Mouse (Mus musculus): ENCODE measurements around the gene Bsn. TPM values are rescaled to one million over a fixed set of nuclear protein-coding genes. Genes with fewer than 3 reads are reported as not detected.
"Not testable (repeated sequence)": the region's sequence is repeated elsewhere in the genome, so short reads cannot be mapped to it uniquely, and the experiment has no call there.

Gene Bsn
- polyA plus RNA-seq, 1 experiment from 2014 or later = 2.7 TPM

DNA sequence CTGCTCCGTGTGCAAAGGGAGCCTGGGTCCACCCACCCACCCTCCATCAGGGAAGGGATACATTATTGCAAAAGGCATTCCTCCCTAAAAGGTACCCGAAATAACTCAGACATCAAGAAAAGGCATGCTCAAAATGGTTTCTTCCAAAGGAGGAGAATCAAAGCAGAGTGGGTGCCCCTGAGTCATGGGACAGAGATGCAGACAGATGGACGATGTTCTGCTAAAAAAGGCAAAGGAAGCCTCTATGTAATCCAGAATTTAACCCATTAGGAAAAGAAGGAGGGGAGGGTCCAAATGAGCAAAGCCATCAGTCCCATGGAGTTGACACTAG lies 15.4 kb upstream of the Bsn start:
- 86% methylated on average over 3 of the region's 3 CpGs for WGBS
- H3K27ac ChIP-seq (ENCODE audit: low read length) = no peak overlapping the region
- H3K4me1 ChIP-seq (ENCODE audit: control insufficient read depth, insufficient read depth, low read length) = no peaks in the 10 kb centered on the region
- no peak overlapping the region for H3K4me2 ChIP-seq (replicated peaks; ENCODE audit: low read depth, low read length)
- no peak for ATAC-seq (ENCODE audit: insufficient number of reproducible peaks, insufficient read depth, low FRiP score, low read depth)
- H3K27me3 ChIP-seq (ENCODE audit: control insufficient read depth, insufficient read depth, low read length) = no peaks in the 10 kb centered on the region
- no peak overlapping the region for H3K4me3 ChIP-seq (ENCODE audit: low read depth, low read length)
- peaks cover 24% of the 10 kb centered on the region for H3K36me3 ChIP-seq (ENCODE audit: control insufficient read depth, insufficient read depth, low read length)
- no peak overlapping the region for H3K9ac ChIP-seq (replicated peaks; ENCODE audit: low read depth, low read length)
- no peaks in the 10 kb centered on the region for H3K9me3 ChIP-seq (ENCODE audit: control insufficient read depth, low read depth, low read length)

DNA sequence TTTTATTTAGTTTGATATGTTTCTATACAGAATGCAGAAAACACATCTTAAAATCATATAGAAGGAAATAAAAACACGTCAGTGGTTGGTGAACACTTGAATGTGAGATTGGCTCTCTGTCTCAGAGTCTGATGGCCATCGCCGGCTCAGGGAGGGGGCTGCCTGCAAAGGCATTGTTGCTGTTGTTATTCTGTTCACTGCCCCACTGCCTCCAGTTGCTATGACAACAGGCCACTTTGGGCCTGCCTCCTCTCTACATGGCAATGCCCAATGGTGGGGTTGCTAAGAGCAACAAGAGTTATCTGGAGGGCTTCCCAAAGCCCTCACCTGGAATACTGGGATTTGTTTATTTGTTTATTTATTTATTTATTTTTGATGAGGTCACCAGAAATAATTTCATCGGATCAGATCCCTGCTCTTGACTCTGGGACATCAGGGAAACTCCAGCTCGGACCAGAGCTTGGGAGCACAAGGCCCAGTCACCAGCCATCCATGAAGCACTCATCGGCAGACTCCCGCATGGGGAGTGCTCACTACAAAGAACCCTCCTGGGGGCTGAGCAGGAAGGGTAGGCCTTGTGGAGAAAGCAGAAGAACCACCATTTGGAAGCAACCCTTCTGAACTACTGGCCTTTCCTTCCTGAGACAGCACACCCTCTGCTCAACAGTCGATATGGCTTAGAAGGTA lies 14.8 kb upstream of the Bsn start:
- no peak overlapping the region for H3K4me3 ChIP-seq (ENCODE audit: low read depth, low read length)
- H3K9me3 ChIP-seq (ENCODE audit: control insufficient read depth, low read depth, low read length) = no peaks in the 10 kb centered on the region
- H3K9ac ChIP-seq (replicated peaks; ENCODE audit: low read depth, low read length) = no peak overlapping the region
- H3K27me3 ChIP-seq (ENCODE audit: control insufficient read depth, insufficient read depth, low read length) = no peaks in the 10 kb centered on the region
- no peak overlapping the region for H3K4me2 ChIP-seq (replicated peaks; ENCODE audit: low read depth, low read length)
- WGBS = 80% methylated on average over 8 of the region's 8 CpGs
- H3K27ac ChIP-seq (ENCODE audit: low read length) = no peak overlapping the region
- no peaks in the 10 kb centered on the region for H3K4me1 ChIP-seq (ENCODE audit: control insufficient read depth, insufficient read depth, low read length)
- no peak for ATAC-seq (ENCODE audit: insufficient number of reproducible peaks, insufficient read depth, low FRiP score, low read depth)
- peaks cover 24% of the 10 kb centered on the region for H3K36me3 ChIP-seq (ENCODE audit: control insufficient read depth, insufficient read depth, low read length)

DNA sequence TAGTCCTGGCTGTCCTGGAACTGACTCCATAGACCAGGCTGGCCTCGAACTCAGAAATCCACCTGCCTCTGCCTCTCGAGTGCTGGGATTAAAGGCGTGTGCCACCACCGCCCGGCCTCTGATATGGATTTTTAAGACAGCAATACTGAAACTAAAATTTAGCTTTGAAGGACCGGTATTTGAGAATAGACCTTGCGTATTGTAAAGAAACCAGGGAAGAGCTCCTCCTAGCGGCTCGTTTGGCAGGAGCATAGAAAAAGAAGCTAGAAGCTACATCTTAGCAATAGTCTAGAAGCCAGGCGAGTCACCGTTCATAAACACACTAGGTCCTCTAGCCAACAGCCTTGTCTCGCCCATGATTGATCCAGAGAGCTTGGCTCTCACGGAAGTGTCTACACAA lies 12.8 kb upstream of the Bsn start:
- no peak overlapping the region for H3K4me2 ChIP-seq (replicated peaks; ENCODE audit: low read depth, low read length)
- H3K36me3 ChIP-seq (ENCODE audit: control insufficient read depth, insufficient read depth, low read length) = peaks cover 10% of the 10 kb centered on the region
- WGBS = 34% methylated on average over 13 of the region's 13 CpGs

DNA sequence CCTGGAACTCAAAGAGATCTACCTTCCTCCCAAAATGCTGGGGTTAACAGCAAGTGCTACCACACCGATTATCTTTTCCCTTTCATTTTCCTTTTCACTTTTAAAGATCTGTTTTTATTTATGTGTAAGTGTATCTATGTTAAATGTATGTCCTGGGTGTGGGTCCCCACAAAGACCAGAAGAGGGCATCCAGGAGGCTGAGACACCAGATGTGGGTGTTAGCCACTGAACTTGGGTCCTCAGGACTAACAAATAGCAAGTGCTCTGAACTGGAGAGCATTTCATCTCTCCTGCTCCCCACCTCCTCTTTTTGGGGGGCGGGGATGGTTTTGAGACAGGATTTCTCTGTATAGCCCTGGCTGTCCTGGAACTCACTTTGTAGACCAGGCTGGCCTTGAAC lies 12.0 kb upstream of the Bsn start:
- WGBS = 89% methylated on average over 2 of the region's 2 CpGs
- Histone ChIP-seq H3K27me3 (ENCODE audit: control insufficient read depth, insufficient read depth, low read length) (no peaks in the 10 kb centered on the region), H3K36me3 (ENCODE audit: control insufficient read depth, insufficient read depth, low read length) (peaks cover 2% of the 10 kb centered on the region), H3K27ac (ENCODE audit: low read length) (no peak overlapping the region), H3K9me3 (ENCODE audit: control insufficient read depth, low read depth, low read length) (no peaks in the 10 kb centered on the region), H3K9ac (replicated peaks; ENCODE audit: low read depth, low read length) (no peak overlapping the region), H3K4me3 (ENCODE audit: low read depth, low read length) (no peak overlapping the region), H3K4me2 (replicated peaks; ENCODE audit: low read depth, low read length) (no peak overlapping the region), H3K4me1 (ENCODE audit: control insufficient read depth, insufficient read depth, low read length) (0 out of 2 replicates have a peak, but pooled peaks cover 4% of the 10 kb centered on the region)
- no peak for ATAC-seq (ENCODE audit: insufficient number of reproducible peaks, insufficient read depth, low FRiP score, low read depth)

More for the DNA sequence above, 12.8 kb upstream of the Bsn start:
- no peak for ATAC-seq (ENCODE audit: insufficient number of reproducible peaks, insufficient read depth, low FRiP score, low read depth)
- no peaks in the 10 kb centered on the region for H3K27me3 ChIP-seq (ENCODE audit: control insufficient read depth, insufficient read depth, low read length)
- H3K9ac ChIP-seq (replicated peaks; ENCODE audit: low read depth, low read length) = no peak overlapping the region
- no peak overlapping the region for H3K27ac ChIP-seq (ENCODE audit: low read length)
- H3K4me3 ChIP-seq (ENCODE audit: low read depth, low read length) = no peak overlapping the region
- no peaks in the 10 kb centered on the region for H3K9me3 ChIP-seq (ENCODE audit: control insufficient read depth, low read depth, low read length)
- H3K4me1 ChIP-seq (ENCODE audit: control insufficient read depth, insufficient read depth, low read length) = no peaks in the 10 kb centered on the region

GRCm38 (mm10) chr9:108201160-108201559 lies 11.0 kb upstream of the Bsn start:
- Histone ChIP-seq H3K9me3 (ENCODE audit: control insufficient read depth, low read depth, low read length) (no peaks in the 10 kb centered on the region), H3K4me1 (ENCODE audit: control insufficient read depth, insufficient read depth, low read length) (0 out of 2 replicates have a peak, but pooled peaks cover 6% of the 10 kb centered on the region), H3K9ac (replicated peaks; ENCODE audit: low read depth, low read length) (no peak overlapping the region), H3K4me3 (ENCODE audit: low read depth, low read length) (0 out of 2 replicates have a peak overlapping the region, but pooled peaks have one; percentile 6), H3K36me3 (ENCODE audit: control insufficient read depth, insufficient read depth, low read length) (no peaks in the 10 kb centered on the region), H3K27me3 (ENCODE audit: control insufficient read depth, insufficient read depth, low read length) (no peaks in the 10 kb centered on the region), H3K4me2 (replicated peaks; ENCODE audit: low read depth, low read length) (peak overlapping the region; percentile 40), H3K27ac (ENCODE audit: low read length) (no peak overlapping the region)
- under 1% methylated on average over 13 of the region's 13 CpGs for whole genome bisulfite sequencing
- ATAC-seq (ENCODE audit: insufficient number of reproducible peaks, insufficient read depth, low FRiP score, low read depth) = peak; percentile 98

GRCm38 (mm10) chr9:108198621-108199020 lies 8.4 kb upstream of the Bsn start:
- Histone ChIP-seq H3K27me3 (ENCODE audit: control insufficient read depth, insufficient read depth, low read length) (no peaks in the 10 kb centered on the region), H3K9me3 (ENCODE audit: control insufficient read depth, low read depth, low read length) (no peaks in the 10 kb centered on the region), H3K4me1 (ENCODE audit: control insufficient read depth, insufficient read depth, low read length) (0 out of 2 replicates have a peak, but pooled peaks cover 6% of the 10 kb centered on the region), H3K4me3 (ENCODE audit: low read depth, low read length) (no peak overlapping the region), H3K4me2 (replicated peaks; ENCODE audit: low read depth, low read length) (no peak overlapping the region), H3K36me3 (ENCODE audit: control insufficient read depth, insufficient read depth, low read length) (no peaks in the 10 kb centered on the region), H3K9ac (replicated peaks; ENCODE audit: low read depth, low read length) (no peak overlapping the region), H3K27ac (ENCODE audit: low read length) (no peak overlapping the region)
- no peak for ATAC-seq (ENCODE audit: insufficient number of reproducible peaks, insufficient read depth, low FRiP score, low read depth)
- WGBS = 55% methylated on average over 4 of the region's 4 CpGs

DNA sequence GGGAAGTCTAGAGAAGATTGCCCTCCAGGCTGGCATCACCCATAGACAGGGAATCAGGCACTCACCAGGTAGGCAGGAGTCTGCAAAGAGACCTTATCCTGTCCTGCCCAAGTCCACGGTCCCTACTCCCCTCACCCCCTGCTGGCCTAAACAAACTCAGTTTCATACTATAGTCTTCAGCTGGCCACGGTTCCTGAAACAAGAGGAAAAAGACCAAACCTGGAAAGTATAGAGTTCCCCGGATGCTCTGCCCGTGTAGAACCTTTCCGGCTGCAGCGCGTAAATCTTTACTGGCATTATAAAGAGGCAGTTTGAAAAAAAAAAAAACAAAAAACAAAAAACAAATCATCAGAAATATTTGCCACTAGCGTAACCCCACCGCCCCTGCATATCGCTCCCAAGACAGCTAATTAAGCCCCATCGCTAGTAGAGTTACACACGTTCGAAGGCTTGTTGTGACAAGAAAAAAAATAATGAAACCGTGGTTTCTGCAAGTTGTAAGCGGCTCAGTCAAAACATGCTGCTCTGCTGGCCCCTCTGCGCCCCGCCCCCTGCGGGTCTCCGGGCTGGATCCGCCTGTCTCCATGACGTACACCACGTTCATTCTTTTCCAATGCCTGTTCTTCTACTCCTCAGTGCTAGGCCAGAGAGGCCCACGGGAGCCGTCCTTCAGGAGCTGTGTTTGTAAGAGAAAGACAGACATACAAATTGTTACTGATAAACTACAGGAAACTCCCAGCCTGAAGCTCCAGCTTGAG lies 6.9 kb upstream of the Bsn start:
- Histone ChIP-seq H3K9ac (replicated peaks; ENCODE audit: low read depth, low read length) (no peak overlapping the region), H3K27ac (ENCODE audit: low read length) (no peak overlapping the region), H3K4me2 (replicated peaks; ENCODE audit: low read depth, low read length) (peak overlapping the region; percentile 32), H3K4me1 (ENCODE audit: control insufficient read depth, insufficient read depth, low read length) (0 out of 2 replicates have a peak, but pooled peaks cover 6% of the 10 kb centered on the region), H3K36me3 (ENCODE audit: control insufficient read depth, insufficient read depth, low read length) (no peaks in the 10 kb centered on the region), H3K27me3 (ENCODE audit: control insufficient read depth, insufficient read depth, low read length) (no peaks in the 10 kb centered on the region), H3K9me3 (ENCODE audit: control insufficient read depth, low read depth, low read length) (no peaks in the 10 kb centered on the region), H3K4me3 (ENCODE audit: low read depth, low read length) (no peak overlapping the region)
- WGBS = 25% methylated on average over 24 of the region's 24 CpGs
- no peak for ATAC-seq (ENCODE audit: insufficient number of reproducible peaks, insufficient read depth, low FRiP score, low read depth)

GRCm38 (mm10) chr9:108196222-108196621 lies 6.0 kb upstream of the Bsn start:
- not testable (repeated sequence) for H3K4me1 ChIP-seq (ENCODE audit: control insufficient read depth, insufficient read depth, low read length); H3K4me2 ChIP-seq (replicated peaks; ENCODE audit: low read depth, low read length); H3K9ac ChIP-seq (replicated peaks; ENCODE audit: low read depth, low read length); H3K4me3 ChIP-seq (ENCODE audit: low read depth, low read length); H3K9me3 ChIP-seq (ENCODE audit: control insufficient read depth, low read depth, low read length); H3K36me3 ChIP-seq (ENCODE audit: control insufficient read depth, insufficient read depth, low read length); H3K27me3 ChIP-seq (ENCODE audit: control insufficient read depth, insufficient read depth, low read length); H3K27ac ChIP-seq (ENCODE audit: low read length); ATAC-seq (ENCODE audit: insufficient number of reproducible peaks, insufficient read depth, low FRiP score, low read depth)
- WGBS = 63% methylated on average over 6 of the region's 6 CpGs
